Mouse (Mus musculus) MN1 (cell line): Measurements from ENCODE around the gene Rbbp5.
A peak's percentile ranks its signal among the peaks of the same experiment; 100 is the strongest.

Experiments
- DNase-seq: peaks from one replicate; pipeline ENCODE4 v3.0.0-alpha.2; 2016; ENCODE audit warnings: low spot score

The Rbbp5 gene

DNA sequence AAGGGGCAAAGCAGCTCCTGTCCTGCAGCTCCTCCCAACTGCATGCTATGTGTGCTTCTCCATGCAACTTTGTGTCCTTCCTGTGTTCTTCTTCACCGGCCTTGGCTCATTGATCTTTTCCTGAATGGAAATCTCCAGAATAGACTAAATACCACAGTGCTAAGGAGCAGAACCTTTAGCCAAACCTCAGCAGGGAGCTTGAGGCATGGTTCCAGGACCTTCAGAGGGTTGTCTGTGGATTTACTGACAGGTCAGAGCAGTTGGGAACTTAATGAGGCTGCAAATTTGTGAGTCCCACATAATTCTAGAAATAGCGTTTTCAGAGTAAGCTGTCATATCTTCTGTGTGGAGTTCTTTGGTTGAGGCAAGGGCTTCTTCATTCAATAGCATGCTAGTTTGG lies 23.4 kb downstream of the Rbbp5 start:
- DNase-seq, result no peak

DNA sequence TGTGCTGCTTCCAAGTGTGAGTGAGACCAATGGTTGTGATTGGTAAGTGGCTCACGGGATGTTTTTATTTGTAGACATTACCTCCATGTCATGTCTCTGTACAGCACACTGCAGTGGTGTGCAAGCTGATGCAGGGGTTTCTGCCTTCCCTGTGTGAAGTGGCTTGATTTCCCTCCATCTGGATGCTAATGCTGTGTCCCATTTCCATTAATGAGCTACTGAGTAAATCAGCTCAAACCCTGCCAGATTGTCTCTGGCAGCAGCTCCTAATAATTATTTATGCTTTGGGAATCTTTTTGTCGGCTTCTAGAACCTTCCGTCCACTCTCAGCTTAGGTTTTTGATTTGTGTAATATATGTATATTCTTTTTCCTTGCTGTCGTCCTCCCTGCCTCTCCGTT lies 28.0 kb downstream of the Rbbp5 start:
- DNase-seq, result no peak

- DNase-seq, result no peak
Observed at GRCm38 (mm10) chr1:132506058-132506457, 28.9 kb downstream of the Rbbp5 start, which contains the start of gene Tmem81. Gene Tmem81, plus strand, starts transcription at chr1:132506230.

DNA sequence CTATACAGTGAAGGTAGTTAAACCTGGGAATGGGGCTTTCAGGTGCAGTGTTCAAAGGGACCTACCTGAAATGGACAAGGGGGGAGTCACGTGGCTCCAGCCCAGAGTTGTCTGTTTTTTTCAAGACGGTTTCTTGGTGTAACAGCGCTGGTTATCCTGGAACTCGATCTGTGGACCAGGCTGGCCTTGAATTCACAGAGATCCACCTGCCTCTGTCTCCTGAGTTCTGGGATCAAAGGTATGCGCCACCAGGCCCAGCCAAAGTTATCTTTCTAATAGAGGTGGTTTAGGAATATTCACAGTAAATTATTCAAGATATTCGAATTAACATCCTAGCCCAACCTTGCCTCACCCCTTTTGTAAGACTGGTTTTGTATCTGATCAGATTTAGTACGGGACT lies 29.5 kb downstream of the Rbbp5 start:
- no peak for DNase-seq

GRCm38 (mm10) chr1:132509771-132510170 lies 32.6 kb downstream of the Rbbp5 start:
- DNase-seq, result no peak

DNA sequence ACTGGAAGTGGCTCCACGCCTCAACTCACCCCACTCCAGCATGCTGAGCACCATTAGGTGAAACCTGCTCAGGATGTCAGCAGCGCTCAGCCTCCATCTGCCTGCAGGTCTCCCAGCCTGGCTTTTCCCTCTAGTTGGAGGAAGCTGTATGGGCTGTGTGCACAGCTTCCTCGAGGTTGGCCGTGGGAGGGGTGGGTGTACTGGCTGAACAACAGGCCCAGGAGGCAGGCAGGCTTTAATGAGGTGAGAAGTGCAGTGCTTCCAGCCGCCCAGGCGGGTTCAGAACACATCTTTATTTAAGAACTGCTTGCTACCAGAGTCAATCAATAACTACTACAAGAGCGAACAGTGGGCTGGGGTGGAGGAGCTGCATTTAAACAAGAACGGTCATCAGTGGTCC lies 34.4 kb downstream of the Rbbp5 start:
- DNase-seq, result no peak

DNA sequence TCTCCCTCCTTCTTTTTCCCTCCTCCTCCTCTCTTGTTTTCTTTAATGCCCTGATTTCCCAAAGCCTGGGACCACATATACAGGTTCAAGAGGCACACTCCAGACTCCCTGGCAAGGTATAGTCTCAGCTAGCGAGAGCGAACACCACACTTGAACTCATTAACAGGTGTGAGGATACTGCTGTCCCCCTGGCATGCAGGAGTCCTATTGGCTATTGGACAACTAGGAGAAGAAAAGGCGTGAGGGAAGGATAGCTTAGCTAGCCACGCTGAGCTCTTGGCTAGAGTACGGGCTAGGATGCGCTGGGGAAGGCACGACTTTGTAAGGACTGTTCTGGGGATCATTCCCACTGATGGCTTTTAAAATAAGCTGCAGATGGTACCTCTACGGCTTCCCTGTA lies 34.9 kb downstream of the Rbbp5 start:
- DNase-seq, result no peak

DNA sequence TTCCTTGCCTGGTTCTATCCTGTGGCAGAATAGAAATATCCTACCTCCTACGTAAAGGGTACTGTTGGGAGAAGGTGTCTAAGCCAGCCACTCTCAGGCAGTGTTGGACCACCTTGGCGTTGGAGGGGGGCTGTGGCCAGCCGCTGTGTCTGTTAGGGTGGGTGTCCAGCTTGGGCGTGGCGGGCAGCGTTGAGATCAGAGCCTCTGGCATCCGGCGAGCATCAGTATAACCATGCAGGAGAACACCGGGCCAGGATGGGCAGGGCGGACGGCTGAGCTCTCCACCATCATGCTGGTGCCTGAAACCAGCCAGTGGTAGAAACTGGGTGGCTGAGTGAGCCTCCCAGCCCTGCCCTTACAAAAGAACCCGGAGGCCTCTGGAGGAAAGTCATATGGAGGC lies 38.2 kb downstream of the Rbbp5 start:
- no peak for DNase-seq

DNA sequence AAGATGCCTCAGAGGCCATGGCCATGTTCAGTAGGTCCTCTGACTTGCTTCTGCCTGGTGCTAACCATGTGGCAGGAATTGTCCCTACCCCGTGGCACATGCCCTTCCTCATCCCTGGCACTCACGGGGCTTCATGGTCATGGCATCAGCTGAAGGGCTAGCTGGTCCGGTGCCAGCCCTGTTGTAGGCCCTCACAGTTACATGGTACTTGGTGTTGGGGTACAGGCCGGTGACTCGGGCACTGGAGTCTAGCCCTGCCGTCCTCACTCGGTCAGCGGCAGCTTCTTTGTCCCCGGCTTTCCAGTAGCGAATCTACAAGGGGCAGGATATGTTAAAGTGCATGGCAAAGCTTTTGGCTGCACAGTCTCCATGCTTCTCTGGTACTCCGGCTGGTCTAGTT lies 39.6 kb downstream of the Rbbp5 start:
- no peak for DNase-seq

GRCm38 (mm10) chr1:132518621-132519020 lies 41.5 kb downstream of the Rbbp5 start:
- DNase-seq, result no peak

DNA sequence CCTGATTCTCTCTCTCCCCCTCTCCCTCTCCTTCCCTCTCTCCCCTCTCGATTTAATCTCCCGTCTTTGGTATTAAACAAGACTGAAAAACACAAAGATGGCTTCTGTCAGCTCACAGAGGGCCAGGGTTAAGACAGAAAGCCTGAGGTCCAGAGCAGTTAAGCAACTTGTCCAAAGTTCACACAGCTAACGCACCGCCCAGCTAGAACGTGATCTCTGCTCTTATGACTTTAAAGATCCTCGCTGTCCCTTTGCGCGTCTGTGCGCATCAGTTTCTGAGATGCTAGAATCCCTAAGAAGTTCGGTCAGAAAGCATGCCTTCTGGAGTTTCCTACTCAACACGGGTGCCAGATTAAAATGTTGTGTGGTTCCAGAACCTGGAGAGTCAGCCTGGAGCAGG lies 42.6 kb downstream of the Rbbp5 start:
- no peak for DNase-seq

DNA sequence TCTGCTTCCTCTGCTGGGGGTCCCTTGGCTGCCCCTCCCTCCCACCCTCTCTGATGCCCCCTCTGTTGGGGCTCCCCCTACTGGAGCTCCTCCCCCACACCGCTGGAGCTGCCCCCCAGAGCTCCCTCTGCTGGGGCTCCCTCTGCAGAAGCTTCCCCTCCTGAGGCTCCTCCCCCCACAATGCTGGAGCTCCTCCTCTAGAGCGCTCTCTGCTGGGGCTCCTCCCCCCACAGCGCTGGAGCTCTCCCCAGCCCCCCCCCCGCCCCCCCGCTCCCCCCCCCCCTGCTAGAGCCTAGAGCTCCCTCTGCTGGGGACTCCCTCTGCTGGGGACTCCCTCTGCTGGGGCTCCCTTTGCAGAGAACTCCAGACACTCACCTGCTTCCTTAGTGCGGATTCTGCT lies 43.6 kb downstream of the Rbbp5 start:
- no peak for DNase-seq

GRCm38 (mm10) chr1:132523048-132523447 lies 45.9 kb downstream of the Rbbp5 start:
- DNase-seq, result peak; percentile 46

DNA sequence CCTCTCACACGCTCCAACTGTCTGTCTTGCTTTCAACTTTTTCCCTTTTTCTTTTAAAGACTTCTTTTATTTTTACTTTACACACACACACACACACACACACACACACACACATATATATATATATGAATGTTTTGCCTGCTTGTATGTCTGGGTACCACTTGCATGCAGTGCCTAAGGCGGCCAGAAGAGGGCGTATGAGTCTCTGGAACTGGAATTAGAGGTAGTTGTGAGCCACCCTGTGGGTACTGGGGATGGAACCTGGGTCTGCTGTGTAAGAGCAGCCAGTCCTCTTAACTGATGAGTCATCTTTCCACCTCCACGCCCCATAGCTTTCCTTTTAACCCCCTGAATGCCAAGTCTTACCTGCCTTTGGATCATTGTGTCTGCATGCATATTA lies 46.8 kb downstream of the Rbbp5 start:
- DNase-seq, result no peak

GRCm38 (mm10) chr1:132525832-132526231 lies 48.7 kb downstream of the Rbbp5 start:
- DNase-seq, result peak; percentile 80

GRCm38 (mm10) chr1:132528071-132528470 lies 50.9 kb downstream of the Rbbp5 start:
- no peak for DNase-seq

DNA sequence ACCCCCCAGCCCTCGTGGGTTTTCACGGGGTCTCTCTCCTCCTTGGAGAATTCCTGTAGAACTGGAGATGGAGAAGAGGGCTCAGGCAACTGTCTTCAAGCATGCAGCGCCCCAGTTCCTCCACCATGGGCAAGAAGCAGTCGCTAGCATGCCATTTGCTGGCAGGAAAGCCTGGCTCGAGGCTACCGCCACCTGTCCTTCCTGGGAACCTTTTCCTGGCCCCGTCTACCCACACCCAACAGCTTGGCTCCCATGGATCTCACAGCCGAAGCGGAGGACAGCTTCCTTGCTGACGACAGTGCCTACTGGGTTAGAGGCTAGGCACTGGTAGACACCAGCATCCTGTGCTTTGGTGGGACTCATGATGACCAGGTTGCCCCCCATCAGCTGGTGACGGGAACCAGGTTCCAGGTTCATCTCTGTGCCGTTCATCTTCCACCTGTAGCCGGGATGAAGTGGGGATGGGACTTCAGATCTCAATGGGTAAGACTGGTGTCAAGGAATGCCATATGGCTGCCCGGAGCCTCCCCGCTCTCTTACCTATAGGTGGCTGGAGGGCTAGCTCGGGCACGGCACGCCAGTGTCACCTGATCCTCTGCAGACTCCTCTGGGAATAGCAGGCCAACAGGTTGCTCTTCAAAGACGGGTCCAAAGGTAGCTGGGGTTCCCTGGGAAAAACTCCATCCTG lies 51.6 kb downstream of the Rbbp5 start:
- DNase-seq, result no peak

DNA sequence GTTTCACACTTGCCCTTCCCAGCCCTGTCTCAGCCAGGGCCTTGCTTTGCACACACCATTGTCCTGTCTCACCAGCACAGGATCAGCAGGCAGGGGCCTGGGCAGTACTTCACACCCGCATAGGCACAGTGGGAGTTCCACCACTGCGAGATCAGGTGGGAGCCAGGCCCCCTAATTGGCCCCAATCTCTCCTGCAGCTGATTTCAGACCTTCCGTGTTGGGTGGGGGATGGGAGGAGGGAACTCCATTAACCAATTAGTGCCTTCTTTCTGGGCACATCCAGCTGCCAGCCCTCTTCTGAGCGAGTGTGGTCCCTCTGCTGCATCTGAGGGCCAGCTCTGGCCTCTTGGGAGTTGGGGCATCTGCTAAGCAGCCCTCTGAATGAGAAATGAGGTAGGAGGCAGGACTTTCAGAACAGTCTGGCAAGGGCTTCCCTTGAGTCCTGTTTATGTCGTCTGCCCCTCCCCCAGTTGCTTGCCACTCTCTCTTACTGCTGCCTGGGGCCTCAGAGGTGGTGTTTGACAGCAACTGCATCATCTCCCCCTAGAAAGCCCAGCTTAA lies 53.5 kb downstream of the Rbbp5 start:
- DNase-seq, result peak; percentile 88

DNA sequence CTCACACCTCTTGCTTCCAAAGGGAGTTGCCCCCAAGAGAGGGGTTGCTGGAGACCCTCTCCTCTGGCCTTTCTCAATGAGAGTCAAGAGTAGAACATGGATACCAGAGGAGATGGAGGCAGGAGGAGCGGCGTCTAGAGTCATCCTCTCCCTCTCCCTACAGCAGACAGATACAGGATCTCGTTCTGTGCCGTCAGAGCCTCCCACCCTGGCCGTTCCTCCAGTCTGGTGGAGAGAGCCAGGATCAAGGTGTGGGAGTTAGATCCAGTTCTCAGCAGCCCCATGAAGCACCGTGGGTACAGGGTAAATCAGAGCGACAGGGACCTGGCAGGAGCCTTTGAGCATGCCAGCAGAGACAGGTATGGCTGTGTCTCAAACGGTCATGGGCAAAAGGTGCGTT lies 55.4 kb downstream of the Rbbp5 start:
- DNase-seq, result no peak

DNA sequence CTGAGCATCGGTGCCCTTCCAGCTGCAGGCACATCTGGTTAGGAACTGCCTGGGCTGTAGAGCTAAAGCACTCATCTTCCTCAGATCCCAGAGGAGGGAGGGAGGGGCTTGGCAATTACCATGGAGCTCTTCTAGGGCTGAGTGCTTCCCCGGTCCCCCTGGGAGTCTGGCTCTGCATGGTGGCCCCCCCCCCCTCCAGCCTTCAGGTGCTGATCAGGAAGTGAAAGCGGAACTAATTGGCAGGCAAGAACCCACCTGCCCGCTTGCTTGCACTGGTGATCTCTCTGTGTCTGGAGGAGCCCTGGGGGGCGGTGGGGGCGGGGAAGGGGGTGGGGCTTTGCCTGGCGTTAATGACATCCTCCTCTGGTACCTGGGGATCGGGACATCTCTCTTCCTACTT lies 56.7 kb downstream of the Rbbp5 start:
- no peak for DNase-seq

DNA sequence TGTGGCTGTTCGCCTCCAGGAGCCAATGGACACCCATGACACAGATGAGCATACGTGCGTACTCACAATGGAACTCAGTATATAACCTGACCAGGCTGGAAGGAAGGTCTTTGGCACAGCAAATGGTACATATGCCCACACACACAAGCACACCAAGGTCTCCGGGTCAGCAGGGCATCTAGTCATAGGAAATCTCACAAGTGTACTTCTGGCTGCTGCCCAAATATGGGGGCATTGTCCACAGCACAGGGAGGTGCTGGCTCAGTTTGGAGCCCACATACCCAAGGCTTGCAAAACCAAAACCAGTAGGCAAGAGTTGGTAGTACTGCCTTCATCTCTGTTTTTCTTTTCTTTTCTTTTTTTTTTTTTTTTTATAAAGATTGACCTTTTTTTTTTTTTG lies 58.4 kb downstream of the Rbbp5 start:
- no peak for DNase-seq

- no peak for DNase-seq
Observed at GRCm38 (mm10) chr1:132536416-132536815, 59.3 kb downstream of the Rbbp5 start.

DNA sequence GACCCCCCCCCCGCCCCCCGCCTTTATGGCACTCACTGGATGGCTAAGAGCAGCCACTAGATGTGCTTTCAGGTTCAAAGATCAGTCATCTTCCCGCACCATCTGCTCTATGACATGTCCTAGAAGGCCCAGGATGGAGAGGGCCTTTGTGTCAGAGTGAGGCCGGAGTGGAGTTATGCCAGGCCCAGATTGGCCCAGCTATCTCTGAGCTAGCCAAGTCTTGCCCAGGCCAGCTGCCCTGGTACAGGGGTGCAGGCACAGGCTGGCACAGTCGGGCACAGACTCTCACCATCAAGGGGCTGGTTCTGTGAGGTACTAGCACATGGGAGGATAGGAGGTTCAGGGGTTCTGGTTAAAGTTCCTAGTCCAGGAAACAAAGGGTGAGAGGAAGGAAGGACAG lies 60.6 kb downstream of the Rbbp5 start:
- DNase-seq, result no peak

GRCm38 (mm10) chr1:132540701-132541100 lies 63.5 kb downstream of the Rbbp5 start:
- DNase-seq, result no peak
